Mouse (Mus musculus) thymus, adult 2 months (tissue): ENCODE measurements around the gene Stk32c. TPM values are rescaled to one million over a fixed set of nuclear protein-coding genes. Genes with fewer than 3 reads are reported as not detected.

ENCODE experiments used
- DNase-seq: peaks from one replicate; pipeline ENCODE4 v3.0.0; 2021
- H3K27ac ChIP-seq: fragments of 200-500 bp; 2 replicates; pipeline ENCODE4 v1.5.1; 2012; ENCODE audit warnings: low read length, control low read depth; ENCODE audit not compliant: control insufficient read depth, insufficient read depth
- H3K27me3 ChIP-seq: fragments of 200-500 bp; 2 replicates; pipeline ENCODE4 v1.6.1; 2012; ENCODE audit warnings: mild to moderate bottlenecking, low read length, moderate library complexity, mixed read lengths; ENCODE audit not compliant: control insufficient read depth, insufficient read depth
- H3K36me3 ChIP-seq: fragments of 200-500 bp; 2 replicates; pipeline ENCODE4 v1.6.1; 2012; ENCODE audit warnings: mild to moderate bottlenecking, low read length, moderate library complexity; ENCODE audit not compliant: control insufficient read depth, insufficient read depth
- H3K4me1 ChIP-seq: fragments of 200-500 bp; replicated peaks from 2 replicates; pipeline ENCODE4 v1.6.1; 2012; ENCODE audit warnings: low read length; ENCODE audit not compliant: control insufficient read depth, insufficient read depth
- H3K4me3 ChIP-seq: fragments of 200-500 bp; 2 replicates; pipeline ENCODE4 v1.5.1; 2012; ENCODE audit warnings: mild to moderate bottlenecking, low read length, control low read depth, moderate library complexity; ENCODE audit not compliant: control insufficient read depth, insufficient read depth
- CTCF ChIP-seq: fragments of 200-500 bp; IDR thresholded peaks from 2 replicates; pipeline ENCODE4 v1.5.1; 2012; ENCODE audit warnings: mild to moderate bottlenecking, control low read depth, low read length, moderate library complexity, borderline replicate concordance; ENCODE audit not compliant: control insufficient read depth, poor library complexity, insufficient read depth; ENCODE audit errors: extremely low read depth
- POLR2A ChIP-seq: fragments of 200-500 bp; IDR thresholded peaks from 2 replicates; pipeline ENCODE4 v1.6.1; 2012; ENCODE audit warnings: mild to moderate bottlenecking, low read length, control low read depth, moderate library complexity; ENCODE audit not compliant: control insufficient read depth, poor library complexity, insufficient read depth; ENCODE audit errors: extremely low read depth
- WGBS: fragments of 180-500 bp; shearing (Covaris S2); methylation state at CpG from one replicate; pipeline ENCODE4 v1.1.7; 2018; 5-methylcytosine and 5-hydroxymethylcytosine counted together
- polyA plus RNA-seq: library from polyadenylated mRNA; depleted of rRNA; stranded (reverse); fragments of >200 nt; gene quantifications from 2 replicates; pipeline ENCODE4 v1.2.3, GENCODE M21; 2012

Stk32c gene
- polyA plus RNA-seq, 1 experiment = 1.3 TPM

DNA sequence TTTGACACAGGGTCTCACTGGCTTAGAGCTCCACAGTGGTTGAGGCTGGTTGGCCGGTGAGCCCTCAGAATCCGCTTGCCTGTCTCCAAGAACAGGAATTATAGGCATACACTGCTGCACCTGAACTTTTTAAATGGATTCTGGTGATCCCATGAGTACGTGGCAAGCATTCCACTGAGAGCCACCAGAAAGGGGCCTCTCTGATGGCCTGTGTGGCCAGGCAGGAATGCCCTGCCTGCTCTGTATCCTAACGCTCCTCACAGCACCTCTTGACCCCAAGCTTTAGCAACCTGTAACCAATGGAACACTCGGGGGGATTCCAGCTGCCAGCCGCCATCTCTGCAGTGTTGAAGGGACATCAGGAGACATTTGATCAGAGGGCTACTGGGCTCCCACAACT, 1.3 kb downstream of the Stk32c start:
- Histone ChIP-seq H3K27me3 (no peaks in the 10 kb centered on the region), H3K4me1 (peaks cover 5% of the 10 kb centered on the region), H3K4me3 (no peak overlapping the region), H3K36me3 (no peaks in the 10 kb centered on the region), H3K27ac (no peak overlapping the region)
- TF ChIP-seq POLR2A (no peak), CTCF (no peak)
- WGBS = 98% methylated on average over 6 of the region's 6 CpGs
- peak; percentile 1 for DNase-seq

DNA sequence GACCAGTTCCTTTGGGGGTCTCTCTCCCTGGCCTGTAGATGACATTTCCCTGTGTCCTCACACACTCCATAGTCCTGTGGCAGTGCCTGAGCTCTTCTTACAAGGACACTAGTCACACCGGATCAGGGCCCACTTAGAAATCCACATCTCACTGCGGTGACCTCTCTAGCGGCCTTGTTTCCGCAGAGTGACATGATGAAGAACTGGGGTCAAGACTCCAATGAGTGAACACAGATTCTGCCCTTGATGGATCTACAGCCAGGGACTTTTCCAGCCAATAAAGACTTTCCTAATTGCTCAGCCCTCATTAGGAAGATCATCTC, 4.4 kb downstream of the Stk32c start:
- TF ChIP-seq CTCF (no peak), POLR2A (no peak)
- H3K27me3 ChIP-seq = no peaks in the 10 kb centered on the region
- no peak overlapping the region for H3K27ac ChIP-seq
- no peak for DNase-seq
- H3K4me1 ChIP-seq = peaks cover 5% of the 10 kb centered on the region
- no peak overlapping the region for H3K4me3 ChIP-seq
- H3K36me3 ChIP-seq = no peaks in the 10 kb centered on the region
- WGBS = 95% methylated on average over 4 of the region's 4 CpGs

DNA sequence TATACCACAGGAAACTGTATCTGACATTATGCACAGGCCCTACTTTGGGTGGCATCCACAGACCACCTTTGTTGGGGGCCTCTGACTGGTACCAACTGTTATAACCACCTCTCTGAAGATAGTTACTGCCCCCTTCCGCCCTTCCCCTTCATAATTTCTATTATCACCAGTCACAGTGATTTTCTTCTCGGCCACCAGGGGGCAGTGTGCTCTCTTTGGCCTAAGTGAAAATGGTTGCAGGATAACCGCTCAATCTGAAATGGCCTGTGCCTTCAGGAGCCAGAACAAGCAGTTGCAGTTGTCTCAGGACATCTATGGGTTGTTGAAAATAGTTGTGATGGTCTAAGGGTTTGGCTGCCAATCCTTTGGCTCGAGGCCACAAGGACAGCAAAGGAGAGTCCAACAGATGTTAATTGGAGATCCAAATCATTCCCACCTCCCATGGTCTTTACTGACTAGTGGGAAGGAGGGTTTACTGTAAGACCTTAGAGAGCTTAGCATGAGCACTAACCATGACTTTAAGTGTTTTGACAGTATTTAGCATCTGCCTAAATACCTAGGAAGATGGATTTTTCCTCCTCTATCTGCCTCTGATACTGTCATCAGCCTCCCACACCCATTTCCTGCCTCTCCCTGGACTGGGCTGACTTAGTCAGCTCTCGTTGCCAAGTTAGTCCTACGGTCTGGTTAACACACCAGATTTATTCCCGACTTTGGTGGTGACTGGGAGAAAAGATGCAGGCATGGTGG, 4.9 kb downstream of the Stk32c start:
- DNase-seq = peak; percentile 58
- H3K27me3 ChIP-seq = no peaks in the 10 kb centered on the region
- TF ChIP-seq CTCF (no peak), POLR2A (no peak)
- WGBS = 20% methylated on average over 7 of the region's 7 CpGs
- H3K27ac ChIP-seq = no peak overlapping the region
- H3K4me1 ChIP-seq = no peaks in the 10 kb centered on the region
- no peaks in the 10 kb centered on the region for H3K36me3 ChIP-seq
- no peak overlapping the region for H3K4me3 ChIP-seq

DNA sequence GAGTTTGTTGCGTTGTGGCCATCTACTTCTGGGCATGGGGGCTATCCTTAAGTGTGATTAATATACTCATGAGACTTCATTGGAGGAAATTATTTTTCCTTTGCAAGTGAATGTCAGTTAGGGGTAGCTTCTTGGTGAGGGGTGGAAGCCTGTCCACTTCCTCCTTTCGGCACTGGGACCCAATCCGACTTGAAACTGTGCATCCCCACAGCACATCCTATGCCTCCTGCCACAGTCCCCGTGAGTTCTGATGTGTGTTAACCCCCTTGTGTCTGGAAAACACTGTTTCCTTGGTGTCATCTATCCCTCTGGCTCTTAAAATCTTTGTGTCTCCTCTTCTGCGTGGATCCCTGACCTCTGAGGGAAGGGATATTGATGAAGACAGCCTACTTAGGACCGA, 11.9 kb downstream of the Stk32c start:
- no peak for DNase-seq
- no peak for TF ChIP-seq POLR2A
- TF ChIP-seq CTCF = no peak
- 31% methylated on average over 6 of the region's 6 CpGs for WGBS
- no peak overlapping the region for H3K4me3 ChIP-seq
- H3K36me3 ChIP-seq = no peaks in the 10 kb centered on the region
- no peak overlapping the region for H3K27ac ChIP-seq
- H3K27me3 ChIP-seq = no peaks in the 10 kb centered on the region
- H3K4me1 ChIP-seq = no peaks in the 10 kb centered on the region

DNA sequence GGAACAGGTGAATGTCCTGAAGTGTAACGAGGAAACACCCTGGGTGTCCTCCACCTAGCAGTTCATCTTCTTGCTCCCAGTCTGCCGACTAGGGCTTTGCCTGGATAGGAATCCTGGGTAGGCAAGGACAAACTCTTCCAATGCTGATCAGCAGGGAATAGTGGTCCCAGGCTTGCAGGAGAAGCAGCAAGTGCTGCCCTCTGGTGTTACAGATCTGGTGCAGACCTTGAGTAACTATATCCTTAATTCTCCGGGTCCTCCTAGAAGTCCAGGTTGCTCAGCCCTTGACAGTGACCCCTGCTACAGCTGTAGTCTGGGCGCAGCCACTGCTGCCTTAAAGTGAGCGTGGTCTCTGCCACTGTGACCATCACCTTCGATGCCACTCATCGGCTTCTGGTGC, 13.0 kb downstream of the Stk32c start:
- WGBS = 43% methylated on average over 7 of the region's 7 CpGs
- Histone ChIP-seq H3K27me3 (no peaks in the 10 kb centered on the region), H3K27ac (no peak overlapping the region), H3K36me3 (no peaks in the 10 kb centered on the region), H3K4me3 (no peak overlapping the region), H3K4me1 (no peaks in the 10 kb centered on the region)
- no peak for TF ChIP-seq POLR2A
- TF ChIP-seq CTCF = no peak
- DNase-seq = no peak

DNA sequence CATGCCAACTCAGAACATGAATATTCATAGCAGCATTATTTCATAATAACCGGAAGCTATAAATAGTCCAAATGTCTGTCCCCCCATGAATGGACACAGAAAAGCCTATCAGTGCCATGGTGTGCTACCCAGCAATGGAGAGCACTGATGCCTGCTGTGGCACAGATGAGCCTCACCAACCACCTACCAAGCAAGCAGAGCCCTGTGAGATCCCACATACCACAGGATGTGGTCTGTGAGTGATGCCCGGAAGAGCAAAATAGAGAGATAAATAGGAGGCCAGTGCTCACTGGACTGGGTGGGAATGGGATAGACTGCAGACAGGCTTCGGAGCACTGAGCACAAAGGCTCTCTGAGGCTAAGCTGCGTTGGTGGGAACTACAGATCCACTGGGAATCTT, 16.1 kb downstream of the Stk32c start:
- DNase-seq = no peak
- TF ChIP-seq CTCF = no peak
- TF ChIP-seq POLR2A = no peak
- H3K4me1 ChIP-seq = no peaks in the 10 kb centered on the region
- H3K36me3 ChIP-seq = no peaks in the 10 kb centered on the region
- WGBS = 26% methylated on average over 4 of the region's 4 CpGs
- H3K27ac ChIP-seq = no peak overlapping the region
- H3K4me3 ChIP-seq = no peak overlapping the region
- H3K27me3 ChIP-seq = no peaks in the 10 kb centered on the region

DNA sequence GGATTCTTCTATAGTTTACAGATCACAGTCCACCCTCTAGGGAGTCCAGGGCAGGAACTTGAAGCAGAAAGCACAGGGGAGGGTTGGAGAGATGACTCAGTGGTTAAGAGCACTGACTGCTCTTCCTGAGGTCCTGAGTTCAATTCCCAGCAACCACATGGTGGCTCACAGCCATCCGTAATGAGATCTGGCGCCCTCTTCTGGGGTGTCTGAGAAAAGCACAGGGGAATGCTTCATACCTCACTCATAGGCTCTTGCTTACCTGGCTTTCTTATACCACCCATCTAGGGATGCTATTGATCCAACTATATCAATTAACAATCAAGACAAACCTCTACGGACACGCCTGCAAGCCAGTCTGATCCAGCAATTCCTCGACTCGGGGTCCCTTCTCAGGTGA, 21.5 kb downstream of the Stk32c start:
- no peak for TF ChIP-seq POLR2A
- TF ChIP-seq CTCF = no peak
- whole genome bisulfite sequencing = 76% methylated on average over 6 of the region's 6 CpGs
- H3K36me3 ChIP-seq = no peaks in the 10 kb centered on the region

More for the DNA sequence above, 21.5 kb downstream of the Stk32c start:
- no peak overlapping the region for H3K27ac ChIP-seq
- DNase-seq = peak; percentile 34
- peaks cover 4% of the 10 kb centered on the region; the same call in 1 of the 2 replicates for H3K27me3 ChIP-seq
- no peak overlapping the region for H3K4me3 ChIP-seq
- H3K4me1 ChIP-seq = peaks cover 6% of the 10 kb centered on the region
